Mouse (Mus musculus) lung, adult 2 months (tissue): ENCODE results near the gene Tlx3.

Experiments used
- CTCF ChIP-seq: fragments of 200-500 bp; IDR thresholded peaks from 2 replicates; pipeline ENCODE4 v1.5.1; 2011; ENCODE audit warnings: mild to moderate bottlenecking, low read length, control low read depth; ENCODE audit not compliant: insufficient read depth
- POLR2A ChIP-seq: fragments of 200-500 bp; IDR thresholded peaks from 2 replicates; pipeline ENCODE4 v1.6.1; 2011; ENCODE audit warnings: low read depth, mild to moderate bottlenecking, control low read depth, low read length, borderline replicate concordance; ENCODE audit errors: extremely low read depth

DNA sequence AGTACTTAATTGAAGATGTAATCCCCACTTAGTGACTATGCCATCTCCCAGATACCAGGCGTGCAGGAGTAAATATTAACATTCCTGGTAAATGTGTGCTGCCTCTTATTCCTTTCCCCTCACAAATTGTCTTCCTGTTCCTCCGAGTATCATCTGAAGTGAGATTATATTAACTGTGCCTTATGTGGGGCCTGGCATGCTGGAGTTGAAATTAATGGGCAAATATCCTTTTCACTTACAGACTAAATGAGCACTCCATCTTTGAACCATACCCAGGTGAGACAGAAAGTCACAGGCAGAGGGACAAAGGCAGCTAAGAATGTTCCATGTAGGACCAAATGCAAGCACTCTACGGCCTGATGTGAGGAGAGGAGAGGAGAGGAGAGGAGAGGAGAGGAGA, 27.6 kb downstream of the Tlx3 start:
- no peak for TF ChIP-seq POLR2A
- TF ChIP-seq CTCF, result no peak
